Mouse (Mus musculus): ENCODE results near the gene Hbp1. TPM values are rescaled to one million over a fixed set of nuclear protein-coding genes. Genes with fewer than 3 reads are reported as not detected.
A peak's percentile ranks its signal among the peaks of the same experiment; 100 is the strongest.

Hbp1 gene
- polyA plus RNA-seq (2012; rRNA removed) (102 and 122 TPM in 2 replicates), polyA plus RNA-seq (2014; fragmentation: Nextera tagmentation; extraction: Ambion mirVana) (142 and 157 TPM in 2 replicates)

DNA sequence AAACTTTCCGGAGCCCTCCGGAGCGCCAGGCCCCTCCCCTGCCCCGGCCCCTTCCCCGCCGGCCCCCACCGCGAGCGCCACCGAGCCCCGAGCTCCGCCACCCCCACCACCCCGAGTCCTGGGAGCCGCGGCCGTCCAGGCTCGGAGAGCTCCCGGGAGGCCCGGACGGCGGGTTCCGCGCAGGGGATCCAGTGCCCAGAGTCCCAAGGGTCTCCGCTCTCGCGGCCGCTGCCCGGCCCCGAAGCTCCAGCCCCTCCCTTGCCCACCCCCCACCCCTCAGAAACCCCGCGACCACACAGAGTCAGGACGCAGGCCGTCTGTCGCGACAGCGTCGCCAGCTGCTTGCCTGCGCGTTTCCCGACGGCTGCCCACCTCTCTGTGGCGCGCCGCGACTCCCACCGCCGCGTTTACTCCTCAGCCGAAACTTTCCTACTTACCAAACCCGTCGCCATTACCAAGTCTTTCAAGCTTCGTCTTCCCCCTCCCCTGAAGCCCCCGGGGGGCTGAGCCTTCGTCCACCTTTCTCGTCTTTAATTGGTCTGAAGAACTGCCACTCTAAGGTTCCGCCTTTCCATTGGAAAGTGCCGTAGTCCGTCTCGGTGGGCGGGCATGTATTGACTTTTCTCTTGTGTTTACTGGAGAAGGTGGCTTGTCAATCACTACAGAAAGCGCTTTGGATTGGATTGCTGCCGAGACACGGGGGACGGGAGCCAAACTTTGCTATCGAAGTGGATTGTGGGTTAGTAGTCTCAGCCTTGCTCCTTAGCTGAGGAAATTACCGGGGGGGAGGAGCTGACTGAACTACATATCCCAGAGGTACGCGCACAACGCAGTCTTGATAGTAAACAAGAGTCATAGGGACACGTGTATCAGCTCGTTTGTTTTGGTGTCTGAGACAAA, at the start of gene Hbp1:
Gene Hbp1, minus strand, starts transcription at position 777 of the 900 bp plus-strand sequence.
- H3K27me3 ChIP-seq (ENCODE audit: control insufficient read depth, insufficient read depth, low read length): no peaks in the 10 kb centered on the region
- H3K4me1 ChIP-seq (ENCODE audit: control insufficient read depth, insufficient read depth, low read length): no peaks in the 10 kb centered on the region; the same call in 1 of the 2 replicates
- ATAC-seq (ENCODE audit: low FRiP score, low read depth): peak; percentile 94
- no peaks in the 10 kb centered on the region for H3K36me3 ChIP-seq (ENCODE audit: control insufficient read depth, insufficient read depth, low read length)
- no peaks in the 10 kb centered on the region for H3K9me3 ChIP-seq (ENCODE audit: control insufficient read depth, low read length)
- WGBS: 0% methylated on average over 42 of the region's 71 CpGs
- H3K4me2 ChIP-seq (replicated peaks; ENCODE audit: low read depth, low read length, severe bottlenecking): peak within 1 kb of the TSS; percentile 72
- peak within 1 kb of the TSS; percentile 99 for H3K27ac ChIP-seq (replicated peaks; ENCODE audit: low read depth, low read length)
- H3K4me3 ChIP-seq (replicated peaks; ENCODE audit: low read length): peak within 1 kb of the TSS; percentile 86
- peak; percentile 100 for DNase-seq (ENCODE audit: low spot score)
- TF ChIP-seq POLR2A (IDR thresholded peaks at IDR 0.05; ENCODE audit: borderline replicate concordance, extremely low read depth, insufficient read depth, insufficient read length): peak; percentile 75; the same call in 1 of the 2 replicates
- H3K9ac ChIP-seq (ENCODE audit: low read depth, low read length, severe bottlenecking): peak within 1 kb of the TSS; percentile 96

DNA sequence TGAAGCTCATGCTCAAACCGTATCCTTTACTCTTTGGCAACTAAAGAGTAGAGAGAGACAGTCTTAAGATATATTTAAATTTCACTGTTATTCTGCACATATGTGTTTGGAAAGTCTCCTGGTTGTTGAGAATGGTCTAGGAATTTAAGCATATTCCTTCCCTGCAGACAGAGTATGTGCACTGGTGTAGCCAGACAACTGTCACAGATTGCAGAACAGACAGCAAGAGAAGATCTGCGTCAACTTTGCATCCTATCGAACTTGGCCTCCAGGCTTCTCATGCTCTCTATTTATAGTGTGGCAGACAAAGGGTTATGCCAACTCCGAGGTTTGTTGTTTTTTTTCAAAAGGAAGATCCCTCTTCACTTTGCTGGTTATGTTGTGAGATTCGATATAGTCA, 48.4 kb upstream of the Hbp1 start:
- H3K9me3 ChIP-seq (ENCODE audit: control insufficient read depth, low read length): no peaks in the 10 kb centered on the region
- no peak overlapping the region for H3K4me3 ChIP-seq (replicated peaks; ENCODE audit: low read length)
- WGBS: 87% methylated on average over 5 of the region's 5 CpGs
- no peaks in the 10 kb centered on the region for H3K27me3 ChIP-seq (ENCODE audit: control insufficient read depth, insufficient read depth, low read length)
- H3K4me1 ChIP-seq (ENCODE audit: control insufficient read depth, insufficient read depth, low read length): no peaks in the 10 kb centered on the region
- no peaks in the 10 kb centered on the region for H3K36me3 ChIP-seq (ENCODE audit: control insufficient read depth, insufficient read depth, low read length)
- no peak overlapping the region for H3K9ac ChIP-seq (ENCODE audit: low read depth, low read length, severe bottlenecking)
- no peak overlapping the region for H3K27ac ChIP-seq (replicated peaks; ENCODE audit: low read depth, low read length)
- ATAC-seq (ENCODE audit: low FRiP score, low read depth) (no peak), DNase-seq (ENCODE audit: low spot score) (no peak)
- no peak overlapping the region for H3K4me2 ChIP-seq (replicated peaks; ENCODE audit: low read depth, low read length, severe bottlenecking)
- TF ChIP-seq POLR2A (IDR thresholded peaks at IDR 0.05; ENCODE audit: borderline replicate concordance, extremely low read depth, insufficient read depth, insufficient read length): no peak

DNA sequence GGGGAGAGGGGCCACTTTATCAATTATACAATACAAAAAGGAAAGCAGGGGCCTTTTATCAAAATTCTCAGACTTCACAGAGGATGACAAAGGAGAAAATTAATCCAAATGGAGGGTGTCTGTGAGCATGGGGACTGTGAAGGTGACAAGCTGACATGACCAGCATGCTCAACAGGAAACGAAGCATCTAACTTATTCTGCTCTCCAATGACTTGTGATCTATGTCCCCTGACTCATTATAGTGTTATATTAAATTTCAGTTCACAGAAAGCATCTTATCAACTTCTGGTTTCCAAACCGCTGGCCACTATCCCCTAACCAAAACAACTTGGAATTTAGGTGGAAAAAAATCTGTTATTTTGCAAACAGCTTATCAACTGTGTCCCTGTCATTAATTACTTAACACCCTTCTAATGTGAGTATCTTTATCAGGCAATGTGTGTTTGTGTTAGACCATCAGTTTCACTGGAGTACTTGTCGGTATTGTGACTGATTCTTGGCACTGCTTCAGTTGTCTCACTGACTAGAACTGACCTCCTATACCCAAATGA, 47.1 kb upstream of the Hbp1 start:
- no peak for ATAC-seq (ENCODE audit: low FRiP score, low read depth)
- H3K4me2 ChIP-seq (replicated peaks; ENCODE audit: low read depth, low read length, severe bottlenecking): no peak overlapping the region
- 83% methylated on average over 3 of the region's 3 CpGs for WGBS

DNA sequence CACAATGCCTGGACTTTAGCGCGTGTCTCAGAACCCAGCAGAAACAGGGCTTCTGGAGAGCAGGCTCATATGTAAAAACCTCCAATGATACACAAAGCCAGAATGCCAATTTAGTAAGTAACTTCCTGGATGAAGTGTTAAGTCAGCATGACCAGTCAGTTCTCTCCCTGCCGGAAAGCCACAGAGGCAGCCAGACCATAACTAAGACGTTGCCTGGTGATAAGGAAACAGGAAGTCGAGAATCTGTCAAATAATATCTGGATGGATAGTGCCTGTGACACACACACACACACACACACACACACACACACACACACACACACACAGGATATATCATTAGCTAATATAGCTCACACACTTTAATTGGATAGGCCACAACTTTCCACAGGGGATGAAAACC, 46.5 kb upstream of the Hbp1 start:
- DNase-seq (ENCODE audit: low spot score) (no peak), ATAC-seq (ENCODE audit: low FRiP score, low read depth) (no peak)
- Histone ChIP-seq H3K9ac (ENCODE audit: low read depth, low read length, severe bottlenecking) (no peak overlapping the region), H3K4me2 (replicated peaks; ENCODE audit: low read depth, low read length, severe bottlenecking) (no peak overlapping the region), H3K4me1 (ENCODE audit: control insufficient read depth, insufficient read depth, low read length) (0 out of 2 replicates have a peak, but pooled peaks cover 3% of the 10 kb centered on the region), H3K36me3 (ENCODE audit: control insufficient read depth, insufficient read depth, low read length) (no peaks in the 10 kb centered on the region), H3K9me3 (ENCODE audit: control insufficient read depth, low read length) (no peaks in the 10 kb centered on the region), H3K27ac (replicated peaks; ENCODE audit: low read depth, low read length) (no peak overlapping the region), H3K4me3 (replicated peaks; ENCODE audit: low read length) (no peak overlapping the region), H3K27me3 (ENCODE audit: control insufficient read depth, insufficient read depth, low read length) (no peaks in the 10 kb centered on the region)
- WGBS: 77% methylated on average over 5 of the region's 5 CpGs
- TF ChIP-seq POLR2A (IDR thresholded peaks at IDR 0.05; ENCODE audit: borderline replicate concordance, extremely low read depth, insufficient read depth, insufficient read length): no peak

More for the DNA sequence above, 47.1 kb upstream of the Hbp1 start:
- no peak for DNase-seq (ENCODE audit: low spot score)
- no peaks in the 10 kb centered on the region for H3K27me3 ChIP-seq (ENCODE audit: control insufficient read depth, insufficient read depth, low read length)
- no peak overlapping the region for H3K4me3 ChIP-seq (replicated peaks; ENCODE audit: low read length)
- no peak overlapping the region for H3K9ac ChIP-seq (ENCODE audit: low read depth, low read length, severe bottlenecking)
- H3K36me3 ChIP-seq (ENCODE audit: control insufficient read depth, insufficient read depth, low read length): no peaks in the 10 kb centered on the region
- TF ChIP-seq POLR2A (IDR thresholded peaks at IDR 0.05; ENCODE audit: borderline replicate concordance, extremely low read depth, insufficient read depth, insufficient read length): no peak
- H3K9me3 ChIP-seq (ENCODE audit: control insufficient read depth, low read length): no peaks in the 10 kb centered on the region
- no peak overlapping the region for H3K27ac ChIP-seq (replicated peaks; ENCODE audit: low read depth, low read length)
- H3K4me1 ChIP-seq (ENCODE audit: control insufficient read depth, insufficient read depth, low read length): 0 out of 2 replicates have a peak, but pooled peaks cover 3% of the 10 kb centered on the region

DNA sequence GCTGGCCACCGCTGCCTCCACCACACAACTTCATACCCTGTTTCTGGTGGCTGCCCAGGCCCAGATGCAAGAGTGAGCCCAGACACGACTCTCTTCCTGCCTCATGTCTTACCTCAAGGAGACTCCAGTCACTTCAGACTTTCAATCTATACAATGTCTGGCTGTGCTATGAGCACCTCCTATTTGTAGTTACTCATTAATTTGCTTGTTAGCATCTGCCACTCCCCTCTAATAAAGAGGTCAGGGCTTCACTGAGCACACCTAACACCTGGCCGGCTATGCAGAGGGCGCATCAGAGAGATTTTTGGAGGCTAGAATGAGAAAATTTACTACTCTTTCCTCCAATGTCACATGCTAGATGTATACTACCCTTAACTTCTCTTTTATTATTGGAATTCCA, 40.2 kb upstream of the Hbp1 start:
- WGBS: 82% methylated on average over 4 of the region's 4 CpGs
- Histone ChIP-seq H3K36me3 (ENCODE audit: control insufficient read depth, insufficient read depth, low read length) (no peaks in the 10 kb centered on the region), H3K4me3 (replicated peaks; ENCODE audit: low read length) (no peak overlapping the region), H3K9me3 (ENCODE audit: control insufficient read depth, low read length) (no peaks in the 10 kb centered on the region), H3K27ac (replicated peaks; ENCODE audit: low read depth, low read length) (no peak overlapping the region), H3K4me2 (replicated peaks; ENCODE audit: low read depth, low read length, severe bottlenecking) (no peak overlapping the region), H3K27me3 (ENCODE audit: control insufficient read depth, insufficient read depth, low read length) (no peaks in the 10 kb centered on the region), H3K9ac (ENCODE audit: low read depth, low read length, severe bottlenecking) (no peak overlapping the region), H3K4me1 (ENCODE audit: control insufficient read depth, insufficient read depth, low read length) (0 out of 2 replicates have a peak, but pooled peaks cover 3% of the 10 kb centered on the region)
- DNase-seq (ENCODE audit: low spot score) (no peak), ATAC-seq (ENCODE audit: low FRiP score, low read depth) (no peak)
- TF ChIP-seq POLR2A (IDR thresholded peaks at IDR 0.05; ENCODE audit: borderline replicate concordance, extremely low read depth, insufficient read depth, insufficient read length): no peak

All from limb, embryonic 14.5 days (tissue).